Mouse (Mus musculus): ENCODE results near the gene Anxa4. TPM values are rescaled to one million over a fixed set of nuclear protein-coding genes. Genes with fewer than 3 reads are reported as not detected.

Anxa4 gene
- polyA plus RNA-seq, 1 experiment from 2014 or later, result 149 TPM

DNA sequence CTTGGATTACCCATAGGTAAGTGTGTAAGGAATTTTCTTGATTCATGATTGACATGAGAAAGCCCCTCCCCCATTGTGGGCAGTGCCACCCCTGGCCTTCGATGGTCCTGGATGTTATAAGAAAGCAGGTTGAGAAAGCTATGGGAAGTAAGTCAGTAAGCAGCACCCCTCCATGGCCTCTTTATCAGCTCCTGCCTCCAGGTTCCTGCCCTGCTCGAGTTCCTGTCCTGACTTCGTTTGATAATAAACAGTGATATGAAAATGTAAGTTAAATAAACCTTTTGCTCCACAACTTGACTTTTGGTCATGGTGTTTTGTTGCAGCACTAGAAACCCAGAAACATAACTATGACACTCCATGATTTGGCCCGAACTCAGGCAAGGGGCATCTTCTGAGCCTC is 43.6 kb downstream of the Anxa4 start:
- peaks cover 11% of the 10 kb centered on the region for H3K36me3 ChIP-seq (ENCODE audit: control insufficient read depth, insufficient read depth, low read length)
- H3K9ac ChIP-seq (ENCODE audit: low read length), result no peak overlapping the region
- no peaks in the 10 kb centered on the region for H3K9me3 ChIP-seq (ENCODE audit: control insufficient read depth, low read length)
- ATAC-seq (ENCODE audit: low read depth), result no peak
- no peaks in the 10 kb centered on the region for H3K27me3 ChIP-seq (ENCODE audit: control insufficient read depth, insufficient read depth, low read depth, low read length)
- no peak overlapping the region for H3K27ac ChIP-seq (ENCODE audit: low read length)
- H3K4me2 ChIP-seq (ENCODE audit: low read depth, low read length), result no peak overlapping the region
- WGBS, result 57% methylated on average over 4 of the region's 4 CpGs
- H3K4me1 ChIP-seq (replicated peaks; ENCODE audit: control insufficient read depth, insufficient read depth, low read length), result no peaks in the 10 kb centered on the region
- H3K4me3 ChIP-seq (ENCODE audit: low read length), result no peak overlapping the region

GRCm38 (mm10) chr6:86747171-86747570 is 46.2 kb downstream of the Anxa4 start:
- ATAC-seq (ENCODE audit: low read depth), result no peak
- no peak overlapping the region for H3K4me2 ChIP-seq (ENCODE audit: low read depth, low read length)
- no peak overlapping the region for H3K27ac ChIP-seq (ENCODE audit: low read length)
- no peak overlapping the region for H3K4me3 ChIP-seq (ENCODE audit: low read length)
- H3K9ac ChIP-seq (ENCODE audit: low read length), result no peak overlapping the region
- H3K27me3 ChIP-seq (ENCODE audit: control insufficient read depth, insufficient read depth, low read depth, low read length), result no peaks in the 10 kb centered on the region
- H3K9me3 ChIP-seq (ENCODE audit: control insufficient read depth, low read length), result no peaks in the 10 kb centered on the region
- no peaks in the 10 kb centered on the region for H3K4me1 ChIP-seq (replicated peaks; ENCODE audit: control insufficient read depth, insufficient read depth, low read length)
- H3K36me3 ChIP-seq (ENCODE audit: control insufficient read depth, insufficient read depth, low read length), result peaks cover 13% of the 10 kb centered on the region

DNA sequence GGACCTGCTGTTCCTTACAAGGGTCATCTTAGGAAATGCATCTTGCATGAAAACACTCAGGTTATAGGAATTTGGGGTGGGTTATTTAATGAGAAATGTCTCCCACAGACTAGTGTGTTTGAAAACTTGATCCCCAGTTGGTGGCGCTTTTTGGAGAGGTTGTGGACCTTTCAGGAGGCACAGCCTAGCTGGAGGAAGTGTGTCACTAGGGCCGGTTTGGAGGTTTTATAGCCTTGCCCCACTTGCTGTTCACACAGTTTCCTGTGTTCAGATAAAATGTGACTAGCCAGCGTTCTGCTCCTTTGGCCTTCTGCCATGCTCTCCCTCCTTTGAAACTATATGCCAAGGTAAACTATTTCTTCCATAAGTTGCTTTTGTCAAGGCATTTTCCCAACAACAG is 52.7 kb downstream of the Anxa4 start:
- Histone ChIP-seq H3K9ac (ENCODE audit: low read length) (no peak overlapping the region), H3K4me2 (ENCODE audit: low read depth, low read length) (no peak overlapping the region), H3K27ac (ENCODE audit: low read length) (no peak overlapping the region), H3K36me3 (ENCODE audit: control insufficient read depth, insufficient read depth, low read length) (peaks cover 23% of the 10 kb centered on the region), H3K4me3 (ENCODE audit: low read length) (no peak overlapping the region), H3K27me3 (ENCODE audit: control insufficient read depth, insufficient read depth, low read depth, low read length) (no peaks in the 10 kb centered on the region), H3K9me3 (ENCODE audit: control insufficient read depth, low read length) (no peaks in the 10 kb centered on the region; the same call in 1 of the 2 replicates), H3K4me1 (replicated peaks; ENCODE audit: control insufficient read depth, insufficient read depth, low read length) (no peaks in the 10 kb centered on the region)
- ATAC-seq (ENCODE audit: low read depth), result no peak
- WGBS, result 29% methylated on average over 3 of the region's 3 CpGs

DNA sequence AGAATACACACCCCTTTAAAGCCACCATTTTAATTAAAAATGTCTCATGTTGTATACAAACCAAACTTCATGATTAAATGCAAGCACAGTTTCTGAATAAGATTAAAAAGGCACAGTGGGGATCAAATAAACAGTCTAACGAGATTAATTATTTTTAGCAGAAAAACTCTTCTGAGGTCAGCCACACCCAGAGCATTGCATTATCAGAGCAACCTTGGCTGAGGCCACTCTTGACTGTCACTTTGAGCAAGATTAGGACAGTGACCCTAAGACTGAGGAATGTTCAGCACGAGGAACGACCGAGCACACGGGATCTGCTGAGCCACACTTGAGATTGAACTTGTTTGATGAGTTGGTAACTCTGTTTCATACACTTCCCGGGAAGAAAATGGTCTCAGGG is 56.6 kb downstream of the Anxa4 start:
- ATAC-seq (ENCODE audit: low read depth), result no peak
- Histone ChIP-seq H3K27me3 (ENCODE audit: control insufficient read depth, insufficient read depth, low read depth, low read length) (no peaks in the 10 kb centered on the region), H3K4me3 (ENCODE audit: low read length) (no peak overlapping the region), H3K9ac (ENCODE audit: low read length) (no peak overlapping the region), H3K9me3 (ENCODE audit: control insufficient read depth, low read length) (no peaks in the 10 kb centered on the region; the same call in 1 of the 2 replicates), H3K36me3 (ENCODE audit: control insufficient read depth, insufficient read depth, low read length) (peaks cover 12% of the 10 kb centered on the region), H3K27ac (ENCODE audit: low read length) (no peak overlapping the region), H3K4me2 (ENCODE audit: low read depth, low read length) (no peak overlapping the region), H3K4me1 (replicated peaks; ENCODE audit: control insufficient read depth, insufficient read depth, low read length) (peaks cover 11% of the 10 kb centered on the region)
- 58% methylated on average over 6 of the region's 6 CpGs for WGBS

DNA sequence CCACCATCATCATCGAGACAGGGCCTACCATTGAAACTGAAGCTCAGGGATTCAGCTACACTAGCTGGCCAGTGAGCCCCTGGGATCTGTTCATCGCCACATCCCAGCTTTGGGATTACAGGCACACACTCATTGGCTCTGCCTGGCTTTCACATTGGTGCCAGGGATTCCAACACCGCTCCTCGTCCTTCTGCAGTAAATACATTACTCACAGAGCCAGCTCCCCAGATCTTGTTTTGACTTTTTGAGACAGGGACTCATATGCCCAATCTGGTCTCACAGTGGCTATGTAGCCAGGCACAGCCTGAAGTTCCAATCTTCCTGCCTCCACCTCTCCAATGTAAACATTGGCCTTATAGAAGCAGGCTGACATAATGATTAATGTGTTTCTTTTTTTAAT is 57.1 kb downstream of the Anxa4 start:
- peaks cover 11% of the 10 kb centered on the region for H3K4me1 ChIP-seq (replicated peaks; ENCODE audit: control insufficient read depth, insufficient read depth, low read length)
- H3K4me2 ChIP-seq (ENCODE audit: low read depth, low read length), result no peak overlapping the region
- H3K4me3 ChIP-seq (ENCODE audit: low read length), result no peak overlapping the region
- no peaks in the 10 kb centered on the region for H3K27me3 ChIP-seq (ENCODE audit: control insufficient read depth, insufficient read depth, low read depth, low read length)
- ATAC-seq (ENCODE audit: low read depth), result no peak
- H3K9me3 ChIP-seq (ENCODE audit: control insufficient read depth, low read length), result no peaks in the 10 kb centered on the region; the same call in 1 of the 2 replicates
- H3K27ac ChIP-seq (ENCODE audit: low read length), result no peak overlapping the region
- H3K36me3 ChIP-seq (ENCODE audit: control insufficient read depth, insufficient read depth, low read length), result peaks cover 7% of the 10 kb centered on the region
- H3K9ac ChIP-seq (ENCODE audit: low read length), result no peak overlapping the region
- 75% methylated on average over 4 of the region's 4 CpGs for WGBS

DNA sequence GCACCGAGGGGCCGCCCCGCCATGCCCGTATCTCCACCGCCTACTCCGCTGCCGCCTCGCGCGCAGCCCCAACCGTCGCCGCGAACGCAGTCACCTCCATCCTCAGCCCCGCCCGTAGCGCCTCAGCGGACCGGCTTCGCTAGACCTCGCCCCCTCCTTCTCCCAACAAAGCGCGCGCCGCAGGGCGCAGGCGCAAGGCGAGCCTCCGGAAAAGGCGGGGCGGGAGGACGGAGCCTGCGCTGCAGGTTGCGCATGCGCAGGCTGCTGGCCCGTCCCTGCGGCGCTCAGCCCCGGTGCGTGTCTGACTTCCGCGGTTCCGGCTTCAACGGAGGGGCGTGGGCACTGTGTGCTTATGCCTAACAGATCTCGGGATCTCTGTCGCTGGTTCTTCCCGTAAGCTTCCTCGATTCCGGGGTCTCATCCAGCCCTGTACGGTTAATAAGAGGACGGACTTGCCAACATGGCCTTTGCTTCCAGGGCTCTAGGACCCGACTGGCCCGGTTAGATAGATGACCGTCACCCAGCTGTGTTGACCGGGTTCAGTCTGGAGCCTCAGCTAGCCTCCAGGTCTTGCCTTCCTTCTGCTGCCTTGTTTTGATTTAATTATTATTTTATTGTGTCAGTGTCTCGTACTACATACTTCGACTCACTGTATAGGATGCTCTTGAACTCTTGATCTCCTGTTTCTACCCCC is 60.1 kb downstream of the Anxa4 start, which contains the start of gene Gmcl1:
Gmcl1 (minus strand) TSS at position 201 of the 694 bp plus-strand sequence.
- H3K4me1 ChIP-seq (replicated peaks; ENCODE audit: control insufficient read depth, insufficient read depth, low read length), result peaks cover 11% of the 10 kb centered on the region
- H3K9ac ChIP-seq (ENCODE audit: low read length), result peak within 1 kb of the TSS; percentile 91
- 1% methylated on average over 53 of the region's 59 CpGs for WGBS
- H3K36me3 ChIP-seq (ENCODE audit: control insufficient read depth, insufficient read depth, low read length), result no peaks in the 10 kb centered on the region
- H3K27ac ChIP-seq (ENCODE audit: low read length), result peak within 1 kb of the TSS; percentile 75
- H3K4me2 ChIP-seq (ENCODE audit: low read depth, low read length), result peak within 1 kb of the TSS; percentile 93
- no peaks in the 10 kb centered on the region for H3K27me3 ChIP-seq (ENCODE audit: control insufficient read depth, insufficient read depth, low read depth, low read length)
- peak; percentile 96 for ATAC-seq (ENCODE audit: low read depth)
- H3K9me3 ChIP-seq (ENCODE audit: control insufficient read depth, low read length), result no peaks in the 10 kb centered on the region
- peak within 1 kb of the TSS; percentile 94 for H3K4me3 ChIP-seq (ENCODE audit: low read length)

- WGBS, result under 1% methylated on average over 56 of the region's 62 CpGs
- Histone ChIP-seq H3K4me1 (replicated peaks; ENCODE audit: control insufficient read depth, insufficient read depth, low read length) (peaks cover 11% of the 10 kb centered on the region), H3K9me3 (ENCODE audit: control insufficient read depth, low read length) (no peaks in the 10 kb centered on the region), H3K4me3 (ENCODE audit: low read length) (peak overlapping the region; percentile 94), H3K27me3 (ENCODE audit: control insufficient read depth, insufficient read depth, low read depth, low read length) (no peaks in the 10 kb centered on the region), H3K9ac (ENCODE audit: low read length) (peak overlapping the region; percentile 91), H3K36me3 (ENCODE audit: control insufficient read depth, insufficient read depth, low read length) (no peaks in the 10 kb centered on the region), H3K4me2 (ENCODE audit: low read depth, low read length) (peak overlapping the region; percentile 93), H3K27ac (ENCODE audit: low read length) (peak overlapping the region; percentile 75)
- peak; percentile 70 for ATAC-seq (ENCODE audit: low read depth)
These were observed 60.9 kb downstream of the Anxa4 start for GRCm38 (mm10) chr6:86732276-86733173.

DNA sequence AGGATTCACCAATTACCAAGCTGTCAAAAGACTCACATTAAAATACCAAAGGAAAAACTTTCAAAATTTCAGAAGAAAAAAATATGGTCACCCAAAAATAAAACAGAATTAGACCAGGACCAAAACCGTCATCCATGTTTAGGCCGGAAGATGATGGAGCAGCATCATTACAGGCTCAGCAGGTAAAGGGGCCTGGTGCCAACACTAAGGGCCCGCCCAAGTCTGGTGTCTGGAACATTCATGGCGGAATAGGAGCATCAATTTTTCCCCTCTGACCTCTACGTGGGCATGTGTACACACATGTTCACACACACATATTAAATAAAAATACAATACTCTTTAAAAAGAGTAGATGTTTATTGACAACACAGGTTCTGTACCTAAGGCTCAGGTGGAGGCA is 64.7 kb downstream of the Anxa4 start:
- no peak overlapping the region for H3K4me3 ChIP-seq (ENCODE audit: low read length)
- 82% methylated on average over 5 of the region's 5 CpGs for WGBS
- no peak for ATAC-seq (ENCODE audit: low read depth)
- no peaks in the 10 kb centered on the region for H3K9me3 ChIP-seq (ENCODE audit: control insufficient read depth, low read length)
- H3K4me1 ChIP-seq (replicated peaks; ENCODE audit: control insufficient read depth, insufficient read depth, low read length), result peaks cover 3% of the 10 kb centered on the region
- H3K9ac ChIP-seq (ENCODE audit: low read length), result no peak overlapping the region
- H3K27ac ChIP-seq (ENCODE audit: low read length), result no peak overlapping the region
- H3K27me3 ChIP-seq (ENCODE audit: control insufficient read depth, insufficient read depth, low read depth, low read length), result no peaks in the 10 kb centered on the region
- H3K36me3 ChIP-seq (ENCODE audit: control insufficient read depth, insufficient read depth, low read length), result no peaks in the 10 kb centered on the region
- H3K4me2 ChIP-seq (ENCODE audit: low read depth, low read length), result no peak overlapping the region

- H3K9me3 ChIP-seq (ENCODE audit: control insufficient read depth, low read length), result no peaks in the 10 kb centered on the region
- no peak overlapping the region for H3K4me2 ChIP-seq (ENCODE audit: low read depth, low read length)
- H3K4me3 ChIP-seq (ENCODE audit: low read length), result no peak overlapping the region
- no peak for ATAC-seq (ENCODE audit: low read depth)
- no peak overlapping the region for H3K9ac ChIP-seq (ENCODE audit: low read length)
- H3K36me3 ChIP-seq (ENCODE audit: control insufficient read depth, insufficient read depth, low read length), result peaks cover 2% of the 10 kb centered on the region; the same call in 1 of the 2 replicates
- no peaks in the 10 kb centered on the region for H3K4me1 ChIP-seq (replicated peaks; ENCODE audit: control insufficient read depth, insufficient read depth, low read length)
- H3K27me3 ChIP-seq (ENCODE audit: control insufficient read depth, insufficient read depth, low read depth, low read length), result no peaks in the 10 kb centered on the region
- 52% methylated on average over 3 of the region's 3 CpGs for WGBS
- H3K27ac ChIP-seq (ENCODE audit: low read length), result no peak overlapping the region
These were observed 71.4 kb downstream of the Anxa4 start for GRCm38 (mm10) chr6:86721977-86722376.

Data from lung, embryonic 16.5 days (tissue).